Mouse (Mus musculus) small intestine, adult 2 months (tissue): ENCODE measurements at regions not wholly inside any gene's neighbourhood (a gene's known extent, or its start where the extent isn't known, plus 50 kb on each side); places are given as distances from the start of the nearest gene placed in this dataset.

Experiments
- CTCF ChIP-seq: fragments of 200-500 bp; IDR thresholded peaks from 2 replicates; pipeline ENCODE4 v1.5.1; 2012; ENCODE audit warnings: low read depth, mild to moderate bottlenecking, control low read depth, inconsistent platforms, low read length, moderate library complexity, mixed read lengths; ENCODE audit not compliant: insufficient replicate concordance, insufficient read length; ENCODE audit errors: extremely low read depth
- POLR2A ChIP-seq: fragments of 200-500 bp; IDR thresholded peaks from 2 replicates; pipeline ENCODE4 v1.6.1; 2012; ENCODE audit warnings: low read depth, mild to moderate bottlenecking, control low read depth, inconsistent platforms, low read length, moderate library complexity

DNA sequence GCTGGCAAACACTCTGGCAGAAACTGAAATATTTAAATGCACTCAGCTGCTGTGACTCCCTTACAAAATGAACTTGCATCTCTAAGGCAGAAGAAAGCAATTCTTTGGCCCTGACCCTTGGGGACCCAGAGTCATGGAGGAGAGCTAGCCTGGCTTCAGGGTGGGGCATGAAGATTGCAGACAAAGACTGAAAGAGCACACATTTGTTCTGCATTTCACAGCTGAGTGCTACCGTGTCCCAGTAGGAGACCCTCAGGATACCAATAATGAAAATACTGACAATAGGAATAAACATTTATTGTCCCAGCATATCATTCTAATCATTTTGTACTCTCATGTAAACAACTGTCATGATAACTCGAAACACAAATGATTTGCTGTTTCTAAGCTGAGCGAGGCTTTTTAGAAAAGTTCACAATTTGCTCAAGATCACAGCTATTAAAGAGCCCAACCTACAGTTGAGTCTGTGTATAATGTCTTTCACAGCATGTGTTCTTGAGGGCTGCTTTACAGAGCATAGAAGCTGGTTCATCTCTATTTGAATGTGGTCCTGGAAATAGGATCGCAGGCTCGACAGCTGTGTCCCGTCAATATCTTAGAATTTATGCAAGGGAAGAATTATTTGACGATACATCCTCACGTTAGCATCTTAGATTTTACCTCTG, 490.1 kb downstream of the Dhx35 start:
- TF ChIP-seq CTCF (no peak), POLR2A (no peak)
